Mouse (Mus musculus): ENCODE measurements around the gene Rbm34. TPM values are rescaled to one million over a fixed set of nuclear protein-coding genes. Genes with fewer than 3 reads are reported as not detected.

Gene Rbm34
- total RNA-seq, 2 experiments from 2014 or later = 14.0 to 14.8 TPM

Other genes with a start within 250 kb of the Rbm34 start
- 100 to 1,000 TPM; 165 to 178 TPM for gene Tomm20, start 25.2 kb downstream of the Rbm34 start, total RNA-seq (2021)
- gene Pard3, start 92.8 kb upstream of the Rbm34 start, total RNA-seq (2021) = 10 to 100 TPM; 26.0 to 28.4 TPM

Data from layer of hippocampus, postnatal 14 days (tissue).